Mouse (Mus musculus) lung, adult 2 months (tissue): ENCODE measurements around the gene Atp6v0e.

Source experiments
- CTCF ChIP-seq: fragments of 200-500 bp; IDR thresholded peaks from 2 replicates; pipeline ENCODE4 v1.5.1; 2011; ENCODE audit warnings: mild to moderate bottlenecking, low read length, control low read depth; ENCODE audit not compliant: insufficient read depth
- POLR2A ChIP-seq: fragments of 200-500 bp; IDR thresholded peaks from 2 replicates; pipeline ENCODE4 v1.6.1; 2011; ENCODE audit warnings: low read depth, mild to moderate bottlenecking, control low read depth, low read length, borderline replicate concordance; ENCODE audit errors: extremely low read depth

DNA sequence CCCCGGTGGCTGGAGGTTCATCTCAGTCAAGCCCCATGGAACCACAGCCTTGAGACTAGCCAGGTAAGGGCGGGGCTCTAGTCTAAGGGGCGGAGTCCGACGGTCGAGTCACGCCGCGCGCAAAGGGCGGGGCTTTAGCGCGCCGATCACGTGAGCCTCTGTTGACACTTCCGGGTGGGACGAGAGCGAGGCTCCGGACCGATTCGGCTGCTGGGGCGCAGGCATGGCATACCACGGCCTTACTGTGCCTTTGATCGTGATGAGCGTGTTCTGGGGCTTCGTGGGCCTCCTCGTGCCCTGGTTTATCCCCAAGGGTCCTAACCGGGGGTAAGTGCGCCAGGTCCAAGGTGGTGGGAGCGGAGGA, 13.2 kb downstream of the Atp6v0e start:
- TF ChIP-seq POLR2A, result peak; percentile 93; the same call in 1 of the 2 replicates
- no peak for TF ChIP-seq CTCF
